Comparison of ENCODE assay signal across 7 mouse cellular contexts in the genomic region with DNA sequence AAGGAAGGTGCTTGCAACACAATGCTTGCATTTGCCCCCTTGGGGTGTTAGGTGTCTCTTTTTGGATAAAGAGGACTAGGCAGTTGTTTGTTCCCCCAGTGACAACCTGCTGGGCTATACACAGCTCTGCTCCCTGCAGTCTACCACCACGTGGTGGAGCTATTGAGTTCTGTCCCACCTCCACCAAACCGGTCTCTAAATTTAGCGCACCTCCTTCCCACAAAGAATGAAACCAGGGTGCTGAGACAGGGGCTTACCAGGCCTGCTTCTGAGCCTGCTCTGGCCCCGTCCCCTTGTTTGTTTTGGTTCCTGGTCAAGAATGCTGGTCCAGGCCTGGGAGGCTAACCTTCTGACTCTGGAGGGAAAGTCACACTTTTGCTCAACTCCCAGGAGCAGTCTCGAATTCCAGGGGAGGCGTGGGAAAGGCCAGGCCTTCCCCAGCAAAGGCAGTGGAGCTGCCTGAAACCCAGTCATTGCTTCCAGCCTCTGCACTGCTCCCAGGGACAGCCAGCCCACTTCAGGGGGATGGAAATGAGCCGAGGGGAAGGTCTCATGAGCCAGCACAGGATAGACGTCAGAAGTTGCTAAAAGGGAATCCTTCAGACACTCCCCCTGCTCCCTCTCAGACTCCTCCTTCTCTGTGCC. TPM values are rescaled to one million over a fixed set of nuclear protein-coding genes. Genes with fewer than 3 reads are reported as not detected.
A peak's percentile ranks its signal among the peaks of the same experiment; 100 is the strongest.
DNase-seq lines count a peak whose midpoint lies in the region; ATAC-seq lines count a peak whose summit lies in the region.

No protein-coding gene starts in this region.

- peak overlapping the region; percentile 22; the same call in 1 of the 2 replicates for H3K27ac ChIP-seq in limb, embryonic 13.5 days

- intact Hi-C loops in heart, postnatal 25 days (cut with DNase I): loop anchor here (1.0 kb wide), 1 partner anchor 137 kb away; no protein-coding TSS in a partner anchor

- DNase-seq in ovary, postnatal 14 days (ENCODE audit: low spot score): peak; percentile 44
- DNase-seq in ovary, postnatal 10 days (ENCODE audit: low spot score): no peak
- DNase-seq in adipocyte (ENCODE audit: low spot score): peak; percentile 60
- DNase-seq in fibroblast of lung, adult 2 months (ENCODE audit: low read depth): peak; percentile 90
- peak; percentile 44 for DNase-seq in heart, postnatal 25 days (ENCODE audit: low spot score)
- DNase-seq in right cerebral cortex, adult 2 months (ENCODE audit: low spot score in 2 of 2): peak; percentile 41 to 45

- no peaks in the 10 kb centered on the region for H3K27me3 ChIP-seq in limb, embryonic 13.5 days

- no peaks in the 10 kb centered on the region for H3K36me3 ChIP-seq in limb, embryonic 13.5 days

- H3K4me1 ChIP-seq in limb, embryonic 13.5 days: peaks cover 8% of the 10 kb centered on the region

- peak overlapping the region; percentile 13; the same call in 1 of the 2 replicates for H3K9ac ChIP-seq in limb, embryonic 13.5 days

- no peak overlapping the region for H3K4me3 ChIP-seq in limb, embryonic 13.5 days

- no peaks in the 10 kb centered on the region for H3K9me3 ChIP-seq in limb, embryonic 13.5 days

- 27% methylated on average over 8 of the region's 8 CpGs for WGBS in limb, embryonic 13.5 days

- ATAC-seq in limb, embryonic 13.5 days (ENCODE audit: low FRiP score, low read depth): no peak

- no peak overlapping the region for H3K4me2 ChIP-seq in limb, embryonic 13.5 days (replicated peaks)

RNA-seq across cellular contexts. Expression of a gene that starts 37.1 kb away (rescaled TPM):
- 1 to 10 TPM; 4.7 to 6.3 TPM for total RNA-seq in heart, postnatal 25 days (2021)
- polyA plus RNA-seq in limb, embryonic 13.5 days (2015; fragmentation: Nextera tagmentation; extraction: Ambion mirVana): 0.51 and 0.65 TPM in 2 replicates
